Mouse (Mus musculus): ENCODE data around the gene Atcay.

DNA sequence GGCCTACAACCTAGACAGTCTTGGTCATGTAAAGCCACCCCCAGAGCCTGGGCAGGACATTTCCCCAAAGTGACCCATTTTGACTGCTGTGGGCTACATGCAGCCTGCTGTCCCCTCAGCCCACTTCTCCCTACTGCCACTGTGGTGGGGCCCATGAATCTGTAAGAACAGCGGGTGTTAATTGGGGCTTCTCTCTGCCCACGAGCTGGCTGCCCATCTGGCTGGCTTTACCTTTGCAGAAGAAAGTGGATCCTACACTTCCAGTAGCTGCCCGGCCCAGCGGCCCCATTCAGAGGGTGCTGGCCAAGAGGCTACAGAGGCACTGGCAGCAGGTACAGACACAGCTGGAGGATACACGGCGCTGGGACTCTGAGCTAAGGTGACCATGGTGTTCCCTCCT is 14.5 kb upstream of the Atcay start:
- TF ChIP-seq GATA1 (IDR thresholded peaks at IDR 0.05; ENCODE audit: low read length) = no peak
- no peak for TF ChIP-seq TAL1 (IDR thresholded peaks at IDR 0.05; ENCODE audit: low read length)

Data from erythroblast, embryonic 14.5 days (primary cell).